ENCODE assay signal across 8 mouse cellular contexts in the genomic region with DNA sequence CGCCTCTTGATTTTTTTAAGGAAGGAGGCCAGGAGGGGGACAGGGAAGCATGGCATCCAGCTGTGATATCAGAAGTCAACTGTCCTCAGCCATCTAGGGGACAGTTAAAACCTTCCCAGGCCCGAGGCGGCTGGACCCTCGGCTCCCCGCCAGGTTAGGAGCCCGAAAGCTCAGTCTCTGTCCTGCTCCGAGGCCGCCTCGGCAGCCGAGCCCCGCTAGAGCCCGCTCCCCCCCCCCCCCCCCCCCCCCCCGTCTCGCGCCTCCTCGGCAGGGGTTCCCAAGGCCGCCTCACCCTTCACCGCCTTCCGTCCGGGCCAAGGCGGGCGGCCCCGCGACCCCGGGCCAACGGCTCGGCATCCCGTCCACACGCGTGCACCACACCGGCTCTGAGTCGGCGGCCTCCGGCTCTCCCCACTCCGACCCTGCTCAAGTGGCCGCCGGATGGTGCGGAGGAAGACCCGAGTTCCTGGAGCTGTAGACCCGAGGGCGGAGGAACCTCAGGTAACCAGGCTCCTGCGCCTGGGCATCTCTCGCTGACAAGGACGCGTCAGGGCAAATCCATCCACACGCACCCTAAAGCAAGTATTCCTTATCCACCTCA. TPM values are rescaled to one million over a fixed set of nuclear protein-coding genes. Genes with fewer than 3 reads are reported as not detected.
DNase-seq lines count a peak whose midpoint lies in the region; ATAC-seq and TF ChIP-seq lines count a peak whose summit lies in the region.

A gene (plus strand): TSS at position 286 of the 601 bp plus-strand sequence.

- H3K4me3 ChIP-seq in lung, embryonic 14.5 days (ENCODE audit: low read depth, low read length): peak within 1 kb of the TSS; percentile 65
- peak within 1 kb of the TSS; percentile 77 for H3K4me3 ChIP-seq in embryonic facial prominence, embryonic 12.5 days
- H3K4me3 ChIP-seq in heart, embryonic 12.5 days: peak within 1 kb of the TSS; percentile 84
- H3K4me3 ChIP-seq in midbrain, embryonic 12.5 days: peak within 1 kb of the TSS; percentile 82

- no peak for TF ChIP-seq CTCF in lung, embryonic 14.5 days (IDR thresholded peaks at IDR 0.05; ENCODE audit: low read depth)

- H3K9ac ChIP-seq in lung, embryonic 14.5 days: peak within 1 kb of the TSS; percentile 82
- peak within 1 kb of the TSS; percentile 84 for H3K9ac ChIP-seq in embryonic facial prominence, embryonic 12.5 days
- peak within 1 kb of the TSS; percentile 87 for H3K9ac ChIP-seq in heart, embryonic 12.5 days
- peak within 1 kb of the TSS; percentile 85 for H3K9ac ChIP-seq in midbrain, embryonic 12.5 days (replicated peaks)

- H3K4me2 ChIP-seq in lung, embryonic 14.5 days: peak within 1 kb of the TSS; percentile 84
- H3K4me2 ChIP-seq in embryonic facial prominence, embryonic 12.5 days (replicated peaks): peak within 1 kb of the TSS; percentile 72
- H3K4me2 ChIP-seq in heart, embryonic 12.5 days: peak within 1 kb of the TSS; percentile 79
- H3K4me2 ChIP-seq in midbrain, embryonic 12.5 days (replicated peaks): peak within 1 kb of the TSS; percentile 73

- H3K27ac ChIP-seq in lung, embryonic 14.5 days (ENCODE audit: low read depth): peak within 1 kb of the TSS; percentile 92
- peak within 1 kb of the TSS; percentile 97 for H3K27ac ChIP-seq in embryonic facial prominence, embryonic 12.5 days
- H3K27ac ChIP-seq in heart, embryonic 12.5 days (ENCODE audit: poor library complexity, severe bottlenecking): peak within 1 kb of the TSS; percentile 96
- peak within 1 kb of the TSS; percentile 98 for H3K27ac ChIP-seq in midbrain, embryonic 12.5 days (replicated peaks)

- H3K9me3 ChIP-seq in lung, embryonic 14.5 days (ENCODE audit: low read depth, low read length): no peaks in the 10 kb centered on the region
- H3K9me3 ChIP-seq in embryonic facial prominence, embryonic 12.5 days: no peaks in the 10 kb centered on the region
- no peaks in the 10 kb centered on the region for H3K9me3 ChIP-seq in heart, embryonic 12.5 days (replicated peaks)
- no peaks in the 10 kb centered on the region for H3K9me3 ChIP-seq in midbrain, embryonic 12.5 days

- H3K4me1 ChIP-seq in lung, embryonic 14.5 days (ENCODE audit: insufficient read depth): peaks cover 8% of the 10 kb centered on the region; the same call in 1 of the 2 replicates
- peaks cover 16% of the 10 kb centered on the region for H3K4me1 ChIP-seq in embryonic facial prominence, embryonic 12.5 days
- H3K4me1 ChIP-seq in heart, embryonic 12.5 days (replicated peaks): peaks cover 8% of the 10 kb centered on the region
- H3K4me1 ChIP-seq in midbrain, embryonic 12.5 days: peaks cover 21% of the 10 kb centered on the region

- H3K27me3 ChIP-seq in lung, embryonic 14.5 days (ENCODE audit: insufficient read depth, low read length): no peaks in the 10 kb centered on the region
- H3K27me3 ChIP-seq in embryonic facial prominence, embryonic 12.5 days: no peaks in the 10 kb centered on the region
- H3K27me3 ChIP-seq in heart, embryonic 12.5 days (replicated peaks): no peaks in the 10 kb centered on the region
- no peaks in the 10 kb centered on the region for H3K27me3 ChIP-seq in midbrain, embryonic 12.5 days

- peak; percentile 84 for ATAC-seq in lung, embryonic 14.5 days (ENCODE audit: insufficient read depth)
- peak; percentile 79 for ATAC-seq in embryonic facial prominence, embryonic 12.5 days (ENCODE audit: insufficient number of reproducible peaks, insufficient read depth, low FRiP score, low TSS enrichment)
- ATAC-seq in heart, embryonic 12.5 days (ENCODE audit: insufficient number of reproducible peaks, low FRiP score): peak; percentile 78
- peak; percentile 84 for ATAC-seq in midbrain, embryonic 12.5 days (ENCODE audit: low FRiP score, low read depth)

- peaks cover 44% of the 10 kb centered on the region for H3K36me3 ChIP-seq in lung, embryonic 14.5 days (ENCODE audit: insufficient read depth)
- peaks cover 37% of the 10 kb centered on the region for H3K36me3 ChIP-seq in embryonic facial prominence, embryonic 12.5 days
- H3K36me3 ChIP-seq in heart, embryonic 12.5 days: peaks cover 36% of the 10 kb centered on the region
- H3K36me3 ChIP-seq in midbrain, embryonic 12.5 days: peaks cover 46% of the 10 kb centered on the region

- peak; percentile 44 for DNase-seq in lung, embryonic 14.5 days
- DNase-seq in lung, postnatal 25 days (ENCODE audit: low spot score): no peak
- DNase-seq in WW6 (ENCODE audit: low read depth, low spot score): peak; percentile 59
- DNase-seq in left cerebral cortex, adult 8-10 months (ENCODE audit: low spot score in 2 of 2): no peak
- no peak for DNase-seq in B cell, adult 2 months

- under 1% methylated on average over 33 of the region's 46 CpGs for WGBS in lung, embryonic 14.5 days
- WGBS in embryonic facial prominence, embryonic 12.5 days: 1% methylated on average over 25 of the region's 46 CpGs
- WGBS in heart, embryonic 12.5 days: under 1% methylated on average over 34 of the region's 46 CpGs
- under 1% methylated on average over 30 of the region's 46 CpGs for WGBS in midbrain, embryonic 12.5 days

RNA-seq across cellular contexts. Expression of the gene that starts here (rescaled TPM):
- polyA plus RNA-seq in lung, embryonic 14.5 days (2014; fragmentation: Nextera tagmentation; extraction: Ambion mirVana): 72.1 and 75.5 TPM in 2 replicates
- 70.0 and 77.7 TPM in 2 replicates for polyA plus RNA-seq in embryonic facial prominence, embryonic 12.5 days (2016; fragmentation: Nextera tagmentation; extraction: Ambion mirVana)
- polyA plus RNA-seq in heart, embryonic 12.5 days (2016; fragmentation: Nextera tagmentation; extraction: Ambion mirVana): 58.7 and 59.1 TPM in 2 replicates
- total RNA-seq in left cerebral cortex, adult 8-10 months (2022): 10 to 100 TPM; 21.8 to 24.8 (median 22.7) TPM
- 56.5 and 58.2 TPM in 2 replicates for polyA plus RNA-seq in midbrain, embryonic 12.5 days (2016; fragmentation: Nextera tagmentation; extraction: Ambion mirVana)

Comparison
In these comparisons a context has a peak if more than half of its experiments do, and no peak if none do; other contexts are left out.
1. DNase-seq: peak in lung, embryonic 14.5 days (single experiment) and WW6 (single experiment); none in lung, postnatal 25 days (single experiment), left cerebral cortex, adult 8-10 months (0 of 2) and B cell, adult 2 months (0 of 2).
2. Peak in every context shown above with its lines, with median percentiles within 50 percentile points of each other: ATAC-seq, H3K27ac ChIP-seq, H3K4me2 ChIP-seq, H3K4me3 ChIP-seq and H3K9ac ChIP-seq.